8 mouse cellular contexts compared by ENCODE assay signal in genomic region chr1:119053872-119054354, GRCm38 (mm10). TPM values are rescaled to one million over a fixed set of nuclear protein-coding genes. Genes with fewer than 3 reads are reported as not detected.
A peak's percentile ranks its signal among the peaks of the same experiment; 100 is the strongest.
DNase-seq lines count a peak whose midpoint lies in the region; ATAC-seq and TF ChIP-seq lines count a peak whose summit lies in the region.

No protein-coding gene starts in this region.

- H3K9me3 ChIP-seq in forebrain, postnatal 0 days (ENCODE audit: low read length) = no peaks in the 10 kb centered on the region
- H3K9me3 ChIP-seq in intestine, postnatal 0 days (ENCODE audit: control insufficient read depth) = no peaks in the 10 kb centered on the region
- H3K9me3 ChIP-seq in midbrain, embryonic 15.5 days = no peaks in the 10 kb centered on the region

- no peak for TF ChIP-seq CTCF in lung, adult 2 months (IDR thresholded peaks at IDR 0.05; ENCODE audit: insufficient read depth, low read length)
- no peak for TF ChIP-seq CTCF in forebrain, postnatal 0 days (IDR thresholded peaks at IDR 0.05; ENCODE audit: low read depth)
- TF ChIP-seq CTCF in intestine, postnatal 0 days (IDR thresholded peaks at IDR 0.05; ENCODE audit: low read depth) = no peak

- H3K4me2 ChIP-seq in forebrain, postnatal 0 days (ENCODE audit: low read depth) = peak overlapping the region; percentile 96
- H3K4me2 ChIP-seq in intestine, postnatal 0 days (replicated peaks; ENCODE audit: low read depth) = peak overlapping the region; percentile 77
- H3K4me2 ChIP-seq in midbrain, embryonic 15.5 days = peak overlapping the region; percentile 98

- peak; percentile 51 for ATAC-seq in forebrain, postnatal 0 days
- peak; percentile 21 for ATAC-seq in intestine, postnatal 0 days
- ATAC-seq in midbrain, embryonic 15.5 days (replicated peaks) = peak; percentile 26

- peak overlapping the region; percentile 47 for H3K9ac ChIP-seq in forebrain, postnatal 0 days
- 0 out of 2 replicates have a peak overlapping the region, but pooled peaks have one; percentile 40 for H3K9ac ChIP-seq in intestine, postnatal 0 days (ENCODE audit: low read depth, low read length)
- peak overlapping the region; percentile 33 for H3K9ac ChIP-seq in midbrain, embryonic 15.5 days

- H3K4me3 ChIP-seq in lung, adult 2 months (replicated peaks; ENCODE audit: extremely low read depth, low read depth, low read length) = peak overlapping the region; percentile 31
- H3K4me3 ChIP-seq in forebrain, postnatal 0 days (ENCODE audit: low read depth, low read length) = peak overlapping the region; percentile 45
- H3K4me3 ChIP-seq in intestine, postnatal 0 days (ENCODE audit: low read depth, low read length) = peak overlapping the region; percentile 53
- H3K4me3 ChIP-seq in midbrain, embryonic 15.5 days = peak overlapping the region; percentile 44

- no peak for DNase-seq in lung, adult 2 months
- no peak for DNase-seq in lung, postnatal 36 days
- DNase-seq in embryo, embryonic 10.5 days (ENCODE audit: low spot score) = peak; percentile 82
- DNase-seq in forebrain, postnatal 0 days = peak; percentile 63
- no peak for DNase-seq in natural killer cell, adult 2 months (ENCODE audit: low spot score in 2 of 2)
- no peak for DNase-seq in cerebellum, adult 11-12 months

- peaks cover 9% of the 10 kb centered on the region for H3K4me1 ChIP-seq in lung, adult 2 months (ENCODE audit: control insufficient read depth, insufficient read depth, low read length)
- H3K4me1 ChIP-seq in forebrain, postnatal 0 days (ENCODE audit: insufficient read depth) = peaks cover 5% of the 10 kb centered on the region; the same call in 1 of the 2 replicates
- no peaks in the 10 kb centered on the region for H3K4me1 ChIP-seq in intestine, postnatal 0 days (replicated peaks; ENCODE audit: control insufficient read depth, insufficient read depth, low read length)
- H3K4me1 ChIP-seq in midbrain, embryonic 15.5 days = peaks cover 46% of the 10 kb centered on the region

- peak overlapping the region; percentile 9; the same call in 1 of the 2 replicates for H3K27ac ChIP-seq in forebrain, postnatal 0 days (ENCODE audit: low read depth, low read length)
- H3K27ac ChIP-seq in intestine, postnatal 0 days (ENCODE audit: low read depth, low read length) = peak overlapping the region; percentile 54; the same call in 1 of the 2 replicates
- peak overlapping the region; percentile 51 for H3K27ac ChIP-seq in midbrain, embryonic 15.5 days

- H3K36me3 ChIP-seq in forebrain, postnatal 0 days (ENCODE audit: insufficient read depth) = no peaks in the 10 kb centered on the region
- H3K36me3 ChIP-seq in intestine, postnatal 0 days (ENCODE audit: control insufficient read depth, insufficient read depth) = no peaks in the 10 kb centered on the region
- no peaks in the 10 kb centered on the region for H3K36me3 ChIP-seq in midbrain, embryonic 15.5 days (replicated peaks)

- TF ChIP-seq POLR2A in lung, adult 2 months (IDR thresholded peaks at IDR 0.05; ENCODE audit: borderline replicate concordance, extremely low read depth, low read depth, low read length) = no peak

- under 1% methylated on average over 25 of the region's 25 CpGs for WGBS in lung, adult 2 months
- 3% methylated on average over 25 of the region's 25 CpGs for WGBS in forebrain, postnatal 0 days
- WGBS in intestine, postnatal 0 days = under 1% methylated on average over 25 of the region's 25 CpGs
- WGBS in midbrain, embryonic 15.5 days = under 1% methylated on average over 25 of the region's 25 CpGs

- H3K27me3 ChIP-seq in forebrain, postnatal 0 days (ENCODE audit: insufficient read depth, low read length) = peaks cover 8% of the 10 kb centered on the region; the same call in 1 of the 2 replicates
- H3K27me3 ChIP-seq in intestine, postnatal 0 days (replicated peaks; ENCODE audit: control insufficient read depth, insufficient read depth, low read length) = peaks cover 40% of the 10 kb centered on the region
- H3K27me3 ChIP-seq in midbrain, embryonic 15.5 days (replicated peaks) = peaks cover 36% of the 10 kb centered on the region

RNA-seq across cellular contexts. Expression of gene Gli2, which starts 0.5 kb away (rescaled TPM):
- 4.1 and 4.4 TPM in 2 replicates for polyA plus RNA-seq in lung, adult 2 months (2012; rRNA removed)
- total RNA-seq in forebrain, postnatal 0 days (2014; rRNA removed) = 0.92 and 4.4 TPM in 2 replicates
- 0.63 and 1.3 TPM in 2 replicates for polyA plus RNA-seq in forebrain, postnatal 0 days (2015; fragmentation: Nextera tagmentation; extraction: Ambion mirVana)
- polyA plus RNA-seq in intestine, postnatal 0 days (2015; fragmentation: Nextera tagmentation; extraction: Ambion mirVana) = 2.1 and 3.8 TPM in 2 replicates
- polyA plus RNA-seq in midbrain, embryonic 15.5 days (2015; fragmentation: Nextera tagmentation; extraction: Ambion mirVana) = 1.6 and 2.6 TPM in 2 replicates

Comparison
In these comparisons a context has a peak if more than half of its experiments do, and no peak if none do; other contexts are left out.
1. DNase-seq: peak in embryo, embryonic 10.5 days (single experiment) and forebrain, postnatal 0 days (single experiment); none in lung, adult 2 months (single experiment), lung, postnatal 36 days (single experiment), natural killer cell, adult 2 months (0 of 2) and cerebellum, adult 11-12 months (single experiment).
2. Peak in every context shown above with its lines, with median percentiles within 50 percentile points of each other: H3K4me3 ChIP-seq, ATAC-seq, H3K27ac ChIP-seq, H3K4me2 ChIP-seq and H3K9ac ChIP-seq.